Mouse (Mus musculus) gastrocnemius, postnatal 25 days (tissue): ENCODE measurements around the gene Il12b. TPM values are rescaled to one million over a fixed set of nuclear protein-coding genes. Genes with fewer than 3 reads are reported as not detected.
"Not testable (repeated sequence)": the region's sequence is repeated elsewhere in the genome, so short reads cannot be mapped to it uniquely, and the experiment has no call there.

Experiments
- DNase-seq: peaks from one replicate; pipeline ENCODE4 v3.0.0; 2022
- total RNA-seq, 2 experiments: library from RNA; stranded (reverse); gene quantifications; 1 replicate in 1 of 2; 2 replicates in 1 of 2; pipeline ENCODE4 v1.2.3; 2021

Gene Il12b
- total RNA-seq, 2 experiments from 2014 or later = not detected

DNA sequence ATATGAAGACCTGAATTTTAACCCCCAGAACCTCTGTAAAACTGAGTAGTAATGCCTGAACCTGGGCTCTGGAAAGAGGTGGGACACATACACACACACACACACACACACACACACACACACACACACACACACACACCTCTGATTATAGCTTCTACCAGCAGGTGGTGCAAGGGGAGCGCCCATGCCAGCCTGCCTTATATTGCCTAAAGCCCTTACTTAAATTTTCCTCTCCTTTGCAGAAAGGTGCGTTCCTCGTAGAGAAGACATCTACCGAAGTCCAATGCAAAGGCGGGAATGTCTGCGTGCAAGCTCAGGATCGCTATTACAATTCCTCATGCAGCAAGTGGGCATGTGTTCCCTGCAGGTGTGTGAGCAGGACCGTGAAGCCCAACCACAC, 12.4 kb downstream of the Il12b start:
- no peak for DNase-seq

DNA sequence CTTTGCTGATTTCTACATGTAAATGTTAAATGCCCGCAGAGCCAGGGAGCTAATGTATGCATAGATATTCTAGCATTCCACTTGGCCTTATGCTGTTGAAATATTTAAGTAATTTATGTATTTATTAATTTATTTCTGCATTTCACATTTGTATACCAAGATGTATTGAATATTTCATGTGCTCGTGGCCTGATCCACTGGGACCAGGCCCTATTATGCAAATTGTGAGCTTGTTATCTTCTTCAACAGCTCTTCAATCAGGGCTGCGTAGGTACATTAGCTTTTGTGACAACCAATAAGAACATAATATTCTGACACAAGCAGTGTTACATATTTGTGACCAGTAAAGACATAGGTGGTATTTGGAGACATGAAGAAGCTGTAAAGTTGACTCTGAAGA, 13.5 kb downstream of the Il12b start:
- DNase-seq = no peak

- no peak for DNase-seq
These were observed 14.7 kb downstream of the Il12b start for GRCm38 (mm10) chr11:44414605-44415004.

DNA sequence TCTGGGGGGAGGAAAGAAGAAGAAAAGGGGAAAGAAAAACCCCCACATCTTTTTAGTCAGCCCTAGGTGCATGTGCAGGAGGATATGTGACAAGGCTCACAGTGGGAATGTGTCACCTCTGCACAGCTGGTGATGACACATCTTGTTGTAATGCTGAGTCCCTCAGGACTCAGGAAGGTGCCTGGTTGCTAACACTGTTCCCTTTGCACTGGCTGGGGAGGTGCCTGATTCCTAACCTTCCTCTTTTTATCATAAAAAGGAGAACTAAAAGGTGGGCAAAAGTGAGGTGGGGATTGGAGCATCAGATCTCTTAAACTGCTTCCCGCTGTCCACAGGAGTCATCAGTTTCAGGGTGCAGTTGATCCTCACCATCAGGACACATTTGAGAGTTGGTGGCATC, 17.5 kb downstream of the Il12b start:
- DNase-seq = no peak

DNA sequence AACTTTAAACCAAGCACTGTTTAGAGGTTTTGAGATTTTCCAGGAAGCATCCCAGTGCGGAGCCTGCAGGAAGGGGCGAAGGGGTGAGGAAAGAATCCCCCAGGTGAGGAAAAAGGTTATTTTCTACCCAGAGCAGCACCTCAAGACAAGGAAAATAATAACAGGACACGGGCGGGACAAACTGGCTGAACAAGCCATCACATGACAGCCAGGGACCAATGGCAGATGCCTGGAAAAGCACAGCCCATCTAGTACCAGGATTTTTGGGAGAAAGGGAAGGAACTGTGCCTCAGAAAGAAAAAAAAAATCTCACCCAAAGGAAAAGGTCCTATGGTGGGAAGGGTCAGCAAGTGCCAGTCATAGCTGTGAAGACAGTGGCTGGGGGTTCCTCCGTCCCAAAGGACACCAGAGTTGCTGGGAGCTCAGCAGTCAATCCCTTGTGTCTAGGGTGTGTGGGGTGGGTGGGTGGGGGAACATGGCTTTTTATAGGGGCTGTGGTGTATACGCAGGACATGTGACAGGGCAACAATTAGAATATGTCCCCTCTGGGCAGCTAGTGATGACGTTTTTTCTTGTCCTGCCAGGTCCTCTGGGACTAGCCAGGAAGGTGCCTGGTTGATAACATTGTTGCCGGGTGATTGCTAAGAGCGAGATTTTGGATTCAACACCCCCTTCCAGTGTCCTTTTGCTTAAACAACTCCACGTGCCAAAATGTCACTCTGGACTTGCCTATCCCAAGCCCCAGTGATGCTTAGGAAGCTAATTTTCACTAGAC, 22.7 kb downstream of the Il12b start:
- no peak for DNase-seq

- no peak for DNase-seq
These were observed 23.4 kb downstream of the Il12b start for GRCm38 (mm10) chr11:44423261-44423660.

DNA sequence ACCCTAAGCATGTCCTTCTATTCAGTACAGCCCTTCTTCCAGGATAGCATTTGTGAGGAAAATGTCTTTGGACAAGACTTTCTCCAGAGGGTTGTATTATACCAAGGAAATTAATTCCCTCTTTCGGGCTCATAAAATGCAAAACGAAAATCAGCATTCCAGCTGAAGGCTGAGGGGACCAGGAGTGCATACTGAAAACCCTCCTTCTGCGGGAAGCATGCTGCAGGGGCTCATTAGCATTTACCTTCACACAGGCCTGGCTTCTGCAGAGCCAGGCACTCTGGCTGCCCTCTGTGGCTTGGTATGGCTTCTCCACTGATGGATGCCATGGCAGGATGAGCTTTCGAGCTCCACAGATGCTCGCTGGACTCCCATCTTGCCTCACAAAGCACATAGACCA, 24.1 kb downstream of the Il12b start:
- DNase-seq = no peak

DNA sequence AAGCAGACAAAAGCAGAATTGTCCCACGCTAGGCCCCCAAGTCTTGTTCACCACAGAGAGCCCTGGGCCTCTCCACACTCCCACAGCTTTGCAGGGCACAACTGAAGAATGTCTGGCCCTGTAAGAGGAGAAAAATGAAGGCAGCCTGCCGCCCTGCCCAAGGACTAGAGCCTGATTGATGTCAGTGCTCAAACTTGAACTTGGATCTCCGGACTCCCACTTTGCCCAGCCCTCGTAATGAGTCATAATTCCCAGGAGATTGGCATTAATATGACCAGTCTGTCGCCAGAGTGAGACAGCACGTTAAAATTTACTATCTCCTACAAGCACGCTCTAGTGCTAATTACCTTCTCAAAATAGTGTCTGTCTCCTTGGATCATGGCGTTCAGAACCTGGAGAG, 25.1 kb downstream of the Il12b start:
- DNase-seq = no peak

GRCm38 (mm10) chr11:44425626-44426025, 25.8 kb downstream of the Il12b start:
- DNase-seq = no peak

DNA sequence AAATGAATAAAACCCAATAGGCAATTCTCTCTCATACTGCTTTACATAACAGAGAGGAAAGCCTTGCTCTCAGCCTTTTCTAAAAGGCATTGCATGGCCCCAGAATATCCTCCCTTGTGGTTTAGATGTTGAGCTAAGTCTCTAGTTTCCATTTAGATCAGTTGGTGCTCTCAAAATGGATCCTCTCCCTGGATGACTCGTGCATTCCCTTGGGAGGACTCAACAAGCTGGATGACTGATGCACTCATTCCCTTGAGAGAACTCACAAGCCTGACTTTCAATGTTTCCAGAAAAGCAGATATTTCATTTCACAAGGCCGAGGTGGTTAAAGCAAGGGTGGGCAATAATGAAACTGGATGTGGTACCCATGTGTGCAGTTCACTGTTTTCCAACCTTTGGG, 28.1 kb downstream of the Il12b start:
- DNase-seq = no peak

GRCm38 (mm10) chr11:44430036-44430435, 30.2 kb downstream of the Il12b start:
- no peak for DNase-seq

- DNase-seq = no peak
These were observed 37.9 kb downstream of the Il12b start for GRCm38 (mm10) chr11:44437786-44438185.

DNA sequence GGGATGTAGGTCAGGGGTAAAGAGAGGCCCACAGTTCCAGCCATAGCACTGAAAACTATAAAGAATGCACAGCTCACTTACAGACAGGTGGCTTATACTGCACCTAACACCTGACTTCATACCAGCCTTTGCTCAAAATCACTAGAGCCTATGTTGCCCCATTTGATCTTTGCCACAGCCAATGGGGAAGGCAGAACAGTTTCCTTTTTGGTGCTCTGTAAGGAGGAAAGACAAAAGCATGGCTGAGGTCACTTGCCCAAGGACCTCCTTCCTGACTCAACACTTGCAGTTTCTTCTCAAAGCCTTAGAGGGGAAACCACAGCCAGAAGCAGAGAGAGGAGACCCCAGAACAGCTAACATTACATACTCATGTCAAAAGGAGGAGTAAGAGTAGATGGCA, 51.2 kb downstream of the Il12b start:
- DNase-seq = no peak

DNA sequence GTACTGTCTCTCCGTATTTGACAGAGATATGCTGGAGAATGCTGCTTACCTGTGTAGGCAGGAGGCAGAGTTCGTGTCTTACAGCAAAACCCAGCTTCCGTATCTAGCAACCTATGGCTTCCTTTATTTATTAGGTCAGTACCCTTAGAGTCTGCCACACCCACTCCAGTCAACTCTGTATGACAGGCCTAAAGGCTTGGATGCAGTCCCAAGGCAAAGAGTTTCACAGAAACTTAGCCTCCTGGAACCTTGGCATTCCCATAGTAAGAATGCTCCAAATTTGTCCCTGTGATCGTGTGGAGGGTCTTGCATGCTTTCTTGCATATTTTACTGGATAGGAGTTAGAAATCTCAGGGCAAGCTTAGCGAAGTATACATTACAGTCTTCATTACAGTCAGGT, 52.2 kb downstream of the Il12b start:
- DNase-seq = not testable (repeated sequence)

DNA sequence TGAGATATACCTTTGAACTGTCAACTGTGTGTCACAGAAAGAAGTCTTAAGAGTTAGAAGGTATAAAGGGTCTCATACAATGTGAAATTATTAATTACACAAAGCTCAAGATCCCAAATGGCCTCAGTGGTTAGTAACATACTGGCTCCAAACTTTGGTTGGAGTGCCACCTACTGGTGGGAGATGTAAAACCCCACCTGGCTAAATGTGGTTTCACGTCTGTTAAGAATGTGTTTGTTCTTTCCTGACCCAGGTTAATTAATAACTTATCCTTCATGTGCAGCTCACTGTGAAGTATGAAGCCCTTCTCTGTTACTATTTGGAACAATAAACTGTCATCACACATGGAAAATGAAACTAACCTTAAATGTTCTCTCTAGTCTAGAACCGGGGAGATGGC, 53.6 kb downstream of the Il12b start:
- no peak for DNase-seq

- DNase-seq = no peak
These were observed 61.6 kb downstream of the Il12b start for GRCm38 (mm10) chr11:44461493-44461892.

Other genes with a start within 250 kb of the Il12b start
- gene Ublcp1, start 70.4 kb downstream of the Il12b start, total RNA-seq = 10 to 100 TPM; 26.6 to 28.8 TPM
- gene Rnf145, start 118.9 kb downstream of the Il12b start, total RNA-seq = 10 to 100 TPM in 1 of 2 experiments, 1 to 10 TPM in 1; 8.1 to 10.9 TPM
- gene Ebf1, start 217.3 kb downstream of the Il12b start, total RNA-seq = 10 to 100 TPM in 1 of 2 experiments, 1 to 10 TPM in 1; 9.3 to 14.0 TPM